Mouse (Mus musculus): Measurements from ENCODE around the gene Igsf21. TPM values are rescaled to one million over a fixed set of nuclear protein-coding genes. Genes with fewer than 3 reads are reported as not detected.

The Igsf21 gene
- total and polyA plus RNA-seq, 2 experiments = not detected

DNA sequence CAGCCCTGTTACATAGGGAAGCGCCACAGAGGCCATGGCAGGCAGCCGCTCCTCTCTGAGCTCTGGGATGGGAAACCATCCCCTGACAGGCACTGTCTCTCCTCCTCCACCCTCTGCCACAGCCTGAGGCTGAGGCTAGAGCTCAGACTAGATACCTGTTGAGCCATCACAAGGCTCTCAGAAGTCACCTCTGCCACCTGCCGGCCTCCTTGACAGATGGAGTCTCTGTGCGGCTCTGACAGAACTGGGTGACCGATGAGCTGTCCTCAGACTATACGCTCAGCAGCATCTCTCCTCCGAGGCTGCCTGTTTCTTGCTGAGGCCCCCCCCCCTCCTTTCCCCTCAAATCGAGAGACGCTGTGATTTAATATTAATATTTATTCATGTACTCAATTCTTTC is 49.9 kb downstream of the Igsf21 start:
- H3K9ac ChIP-seq (ENCODE audit: low read depth, low read length) = no peak overlapping the region
- 80% methylated on average over 9 of the region's 9 CpGs for WGBS
- no peaks in the 10 kb centered on the region for H3K27me3 ChIP-seq (ENCODE audit: control insufficient read depth, insufficient read depth, low read length)
- DNase-seq (ENCODE audit: extremely low read depth, low read depth, low spot score) = no peak
- no peaks in the 10 kb centered on the region for H3K4me1 ChIP-seq (ENCODE audit: control insufficient read depth, insufficient read depth, low read length)
- H3K79me2 ChIP-seq (ENCODE audit: control insufficient read depth, insufficient read depth, low read length) = no peaks in the 10 kb centered on the region
- no peak for TF ChIP-seq POLR2A (IDR thresholded peaks at IDR 0.05; ENCODE audit: extremely low read depth, insufficient read depth, low read length)
- 0 out of 2 replicates have a peak, but pooled peaks have one; percentile 11 for TF ChIP-seq CTCF (IDR thresholded peaks at IDR 0.05; ENCODE audit: low read depth, low read length)
- no peak overlapping the region for H3K4me3 ChIP-seq (ENCODE audit: insufficient read depth, low read depth, low read length)
- no peaks in the 10 kb centered on the region for H3K36me3 ChIP-seq (ENCODE audit: control insufficient read depth, insufficient read depth, low read length)
- no peak overlapping the region for H3K27ac ChIP-seq (replicated peaks; ENCODE audit: insufficient read depth, low read depth, low read length)

DNA sequence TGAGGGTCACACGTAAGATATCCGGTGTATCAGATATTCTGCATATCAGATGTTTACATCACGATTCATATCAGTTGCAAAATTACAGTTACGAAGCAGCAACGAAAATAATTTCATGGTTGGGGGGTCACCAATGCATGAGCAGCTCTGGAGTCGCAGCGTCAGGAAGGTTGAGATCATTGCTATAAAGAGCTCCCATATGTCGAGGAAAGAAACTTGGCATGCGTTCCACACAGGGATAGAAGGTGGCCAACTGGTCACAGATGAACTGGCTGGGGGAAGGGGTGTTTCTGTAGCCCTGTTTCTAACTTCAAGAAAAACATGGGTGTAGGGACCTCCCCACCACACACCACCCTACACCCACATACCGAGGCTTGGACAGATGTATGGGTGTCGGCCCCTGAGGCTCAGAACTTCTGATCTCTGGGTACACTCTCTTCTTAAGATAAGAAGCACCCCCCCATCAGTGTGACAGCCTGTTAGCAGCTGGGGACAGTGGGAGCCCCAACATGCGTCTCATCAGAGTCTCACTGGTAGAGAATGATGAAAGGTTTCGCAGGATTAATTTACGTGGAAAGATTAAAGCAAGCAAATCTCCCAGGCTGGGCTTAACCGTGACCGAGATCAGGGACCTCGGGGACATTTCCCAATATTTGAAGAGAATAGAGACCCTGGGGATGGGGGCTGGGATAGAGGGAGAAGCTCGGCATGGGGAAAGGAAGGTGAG is 54.1 kb downstream of the Igsf21 start:
- Histone ChIP-seq H3K79me2 (ENCODE audit: control insufficient read depth, insufficient read depth, low read length) (no peaks in the 10 kb centered on the region), H3K4me3 (ENCODE audit: insufficient read depth, low read depth, low read length) (no peak overlapping the region), H3K9ac (ENCODE audit: low read depth, low read length) (no peak overlapping the region), H3K27me3 (ENCODE audit: control insufficient read depth, insufficient read depth, low read length) (no peaks in the 10 kb centered on the region), H3K27ac (replicated peaks; ENCODE audit: insufficient read depth, low read depth, low read length) (no peak overlapping the region), H3K4me1 (ENCODE audit: control insufficient read depth, insufficient read depth, low read length) (no peaks in the 10 kb centered on the region), H3K36me3 (ENCODE audit: control insufficient read depth, insufficient read depth, low read length) (no peaks in the 10 kb centered on the region)
- TF ChIP-seq POLR2A (IDR thresholded peaks at IDR 0.05; ENCODE audit: extremely low read depth, insufficient read depth, low read length) (no peak), CTCF (IDR thresholded peaks at IDR 0.05; ENCODE audit: low read depth, low read length) (no peak)
- 81% methylated on average over 18 of the region's 18 CpGs for WGBS
- no peak for DNase-seq (ENCODE audit: extremely low read depth, low read depth, low spot score)

DNA sequence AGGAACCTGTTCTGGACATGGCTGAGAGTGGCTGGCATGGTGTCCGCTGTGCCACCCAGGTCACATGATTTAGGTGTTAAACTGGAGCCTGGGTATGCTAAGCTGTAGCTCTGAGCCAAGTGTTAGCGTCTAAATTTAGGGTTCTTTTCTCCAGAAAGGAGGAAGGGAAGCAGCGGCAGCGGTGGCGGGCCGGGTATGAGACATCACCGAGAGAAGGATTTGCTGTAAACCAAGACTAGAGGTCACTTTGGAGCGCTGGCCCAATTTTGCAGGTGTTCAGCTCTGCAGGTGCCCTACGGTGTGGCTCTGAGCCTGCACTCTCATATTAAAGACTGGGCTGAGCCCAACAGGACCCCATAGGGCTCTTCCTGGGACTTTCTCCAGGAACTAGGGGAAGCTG is 57.0 kb downstream of the Igsf21 start:
- no peaks in the 10 kb centered on the region for H3K4me1 ChIP-seq (ENCODE audit: control insufficient read depth, insufficient read depth, low read length)
- no peak overlapping the region for H3K4me3 ChIP-seq (ENCODE audit: insufficient read depth, low read depth, low read length)
- H3K36me3 ChIP-seq (ENCODE audit: control insufficient read depth, insufficient read depth, low read length) = no peaks in the 10 kb centered on the region
- no peak for TF ChIP-seq CTCF (IDR thresholded peaks at IDR 0.05; ENCODE audit: low read depth, low read length)
- no peak for TF ChIP-seq POLR2A (IDR thresholded peaks at IDR 0.05; ENCODE audit: extremely low read depth, insufficient read depth, low read length)
- no peaks in the 10 kb centered on the region for H3K27me3 ChIP-seq (ENCODE audit: control insufficient read depth, insufficient read depth, low read length)
- no peak overlapping the region for H3K27ac ChIP-seq (replicated peaks; ENCODE audit: insufficient read depth, low read depth, low read length)
- no peak overlapping the region for H3K9ac ChIP-seq (ENCODE audit: low read depth, low read length)
- DNase-seq (ENCODE audit: extremely low read depth, low read depth, low spot score) = no peak
- H3K79me2 ChIP-seq (ENCODE audit: control insufficient read depth, insufficient read depth, low read length) = no peaks in the 10 kb centered on the region
- 84% methylated on average over 9 of the region's 9 CpGs for WGBS

DNA sequence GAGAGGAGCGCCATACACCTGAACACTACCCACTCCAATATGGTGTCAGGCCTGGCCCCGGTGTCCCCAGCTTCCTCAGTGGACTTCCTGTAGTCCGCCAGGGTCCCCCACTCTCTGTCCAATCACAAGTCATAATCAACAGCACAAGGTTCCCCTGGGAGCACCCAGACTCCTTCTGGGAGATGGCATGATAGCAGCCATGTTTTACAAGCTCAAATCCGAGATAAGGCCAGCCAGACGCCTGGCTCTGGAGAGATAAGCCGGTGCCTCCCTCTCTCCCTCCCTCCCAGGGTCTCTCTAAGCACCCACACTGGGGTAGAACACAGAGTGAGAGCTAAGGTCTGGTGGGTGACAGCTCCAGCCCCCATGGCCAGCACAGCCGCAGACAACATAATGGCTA is 58.0 kb downstream of the Igsf21 start:
- Histone ChIP-seq H3K9ac (ENCODE audit: low read depth, low read length) (no peak overlapping the region), H3K79me2 (ENCODE audit: control insufficient read depth, insufficient read depth, low read length) (no peaks in the 10 kb centered on the region), H3K4me3 (ENCODE audit: insufficient read depth, low read depth, low read length) (no peak overlapping the region), H3K4me1 (ENCODE audit: control insufficient read depth, insufficient read depth, low read length) (no peaks in the 10 kb centered on the region), H3K27ac (replicated peaks; ENCODE audit: insufficient read depth, low read depth, low read length) (no peak overlapping the region), H3K36me3 (ENCODE audit: control insufficient read depth, insufficient read depth, low read length) (no peaks in the 10 kb centered on the region), H3K27me3 (ENCODE audit: control insufficient read depth, insufficient read depth, low read length) (no peaks in the 10 kb centered on the region)
- no peak for DNase-seq (ENCODE audit: extremely low read depth, low read depth, low spot score)
- no peak for TF ChIP-seq POLR2A (IDR thresholded peaks at IDR 0.05; ENCODE audit: extremely low read depth, insufficient read depth, low read length)
- no peak for TF ChIP-seq CTCF (IDR thresholded peaks at IDR 0.05; ENCODE audit: low read depth, low read length)
- 59% methylated on average over 7 of the region's 7 CpGs for WGBS

DNA sequence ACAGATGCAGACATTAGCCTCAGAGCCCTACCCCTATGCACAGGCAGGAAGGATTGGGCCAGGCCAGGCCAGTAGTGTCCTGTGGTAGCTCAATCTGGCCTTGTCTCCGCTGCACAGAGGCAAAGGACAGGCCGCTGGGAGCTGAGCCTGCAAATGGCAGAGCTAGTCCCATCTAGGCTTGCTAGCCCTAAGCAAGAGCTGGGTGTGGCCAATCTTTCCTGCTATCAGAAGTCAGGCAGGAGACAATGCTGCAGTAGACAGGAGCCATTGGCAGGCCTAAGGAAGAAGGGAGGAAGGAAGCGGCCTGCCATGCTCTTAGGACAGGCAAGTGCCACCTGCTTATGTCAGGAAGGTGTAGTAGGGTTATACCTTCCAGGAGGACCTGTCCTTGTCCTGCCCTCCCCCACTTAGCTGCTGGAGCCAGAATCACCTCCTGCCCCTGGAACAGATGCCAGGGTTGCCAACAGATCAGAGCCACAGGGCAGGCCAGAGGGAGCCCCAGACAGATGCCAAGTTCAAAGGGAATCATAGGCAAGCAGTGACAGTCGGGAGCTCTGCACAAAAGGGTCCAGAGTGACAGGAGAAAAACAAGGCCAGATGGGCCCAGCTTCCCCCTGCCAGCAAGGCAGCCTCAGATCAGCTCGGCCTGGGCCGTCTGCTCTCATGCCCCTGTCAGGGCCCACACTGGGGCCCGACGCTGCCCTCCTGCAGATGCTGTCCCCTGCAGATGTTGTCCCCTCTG is 59.0 kb downstream of the Igsf21 start:
- Histone ChIP-seq H3K9ac (ENCODE audit: low read depth, low read length) (no peak overlapping the region), H3K27me3 (ENCODE audit: control insufficient read depth, insufficient read depth, low read length) (no peaks in the 10 kb centered on the region), H3K36me3 (ENCODE audit: control insufficient read depth, insufficient read depth, low read length) (no peaks in the 10 kb centered on the region), H3K27ac (replicated peaks; ENCODE audit: insufficient read depth, low read depth, low read length) (no peak overlapping the region), H3K4me1 (ENCODE audit: control insufficient read depth, insufficient read depth, low read length) (no peaks in the 10 kb centered on the region), H3K4me3 (ENCODE audit: insufficient read depth, low read depth, low read length) (no peak overlapping the region), H3K79me2 (ENCODE audit: control insufficient read depth, insufficient read depth, low read length) (no peaks in the 10 kb centered on the region)
- WGBS = 86% methylated on average over 8 of the region's 8 CpGs
- TF ChIP-seq POLR2A (IDR thresholded peaks at IDR 0.05; ENCODE audit: extremely low read depth, insufficient read depth, low read length) (no peak), CTCF (IDR thresholded peaks at IDR 0.05; ENCODE audit: low read depth, low read length) (no peak)
- no peak for DNase-seq (ENCODE audit: extremely low read depth, low read depth, low spot score)

DNA sequence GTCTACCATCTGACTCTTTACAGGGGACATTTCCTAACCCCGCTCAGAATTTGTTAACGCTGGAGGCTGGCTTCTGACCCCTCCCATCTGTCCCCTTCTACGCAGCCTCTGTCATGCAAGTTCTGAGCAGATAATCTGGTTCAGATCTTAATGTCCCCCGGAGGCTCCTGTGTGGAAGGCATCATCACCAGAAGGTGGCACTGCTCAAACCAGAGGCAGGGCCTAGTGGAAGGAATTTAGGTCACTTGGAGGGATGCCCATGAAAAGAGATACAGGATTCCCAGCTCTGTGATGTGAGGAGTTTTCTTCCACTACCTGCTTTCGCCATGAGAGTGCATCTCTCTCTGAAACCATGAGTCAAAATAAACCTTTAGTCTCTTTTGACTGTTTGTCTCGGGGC is 67.0 kb downstream of the Igsf21 start:
- TF ChIP-seq POLR2A (IDR thresholded peaks at IDR 0.05; ENCODE audit: extremely low read depth, insufficient read depth, low read length) (no peak), CTCF (IDR thresholded peaks at IDR 0.05; ENCODE audit: low read depth, low read length) (peak; percentile 23; the same call in 1 of the 2 replicates)
- 74% methylated on average over 6 of the region's 6 CpGs for WGBS
- Histone ChIP-seq H3K79me2 (ENCODE audit: control insufficient read depth, insufficient read depth, low read length) (no peaks in the 10 kb centered on the region), H3K4me1 (ENCODE audit: control insufficient read depth, insufficient read depth, low read length) (no peaks in the 10 kb centered on the region), H3K27ac (replicated peaks; ENCODE audit: insufficient read depth, low read depth, low read length) (no peak overlapping the region), H3K4me3 (ENCODE audit: insufficient read depth, low read depth, low read length) (no peak overlapping the region), H3K36me3 (ENCODE audit: control insufficient read depth, insufficient read depth, low read length) (no peaks in the 10 kb centered on the region), H3K27me3 (ENCODE audit: control insufficient read depth, insufficient read depth, low read length) (no peaks in the 10 kb centered on the region), H3K9ac (ENCODE audit: low read depth, low read length) (no peak overlapping the region)
- DNase-seq (ENCODE audit: extremely low read depth, low read depth, low spot score) = peak; percentile 18
